ENCODE assay signal across 25 mouse cellular contexts in genomic region chr9:47601541-47601940, GRCm38 (mm10).
DNase-seq lines count a peak whose midpoint lies in the region; ATAC-seq lines count a peak whose summit lies in the region.
"Had no signal": no experiment of that assay in that cellular context is flagged by ENCODE, and none has a peak within 500 bp of the region (broad histone marks: within the 10 kb centered on the region; RNA-seq: fewer than 3 reads in every experiment).

No protein-coding gene starts in this region.

- H3K36me3 ChIP-seq in embryonic facial prominence, embryonic 14.5 days (ENCODE audit: control insufficient read depth, insufficient read depth, low read length) = no peaks in the 10 kb centered on the region
- H3K36me3 ChIP-seq: embryonic facial prominence, embryonic 15.5 days; forebrain, embryonic 12.5 days; G1E had no signal

- no peaks in the 10 kb centered on the region for H3K27me3 ChIP-seq in embryonic facial prominence, embryonic 14.5 days (replicated peaks; ENCODE audit: control insufficient read depth, insufficient read depth, low read length)
- H3K27me3 ChIP-seq: CH12.LX; forebrain, embryonic 12.5 days; Patski had no signal

- DNase-seq in adrenal gland, adult (ENCODE audit: inconsistent age in 2 of 2, low spot score in 1 of 2) = peak; percentile 29 to 84
- no peak for DNase-seq in adrenal gland, postnatal 10 days
- peak; percentile 19 for DNase-seq in adrenal gland, adult 8-10 months
- no peak for DNase-seq in adrenal gland, postnatal 14 days
- DNase-seq in heart, adult 11 months = peak; percentile 44
- DNase-seq in heart, adult 9 months (ENCODE audit: low spot score in 2 of 2) = no peak
- DNase-seq in embryonic facial prominence, embryonic 14.5 days (ENCODE audit: low spot score) = peak; percentile 39
- DNase-seq: adrenal gland, postnatal 25 days; B cell, adult 2 months; cerebellum, adult 11-12 months; cerebellum, adult 2 months; cerebellum, adult 9-10 months; cerebellum, postnatal 10 days; cerebellum, postnatal 25 days had no signal

- no peaks in the 10 kb centered on the region for H3K9me3 ChIP-seq in embryonic facial prominence, embryonic 14.5 days (ENCODE audit: control insufficient read depth, low read length)
- H3K9me3 ChIP-seq: embryonic facial prominence, embryonic 15.5 days; forebrain, embryonic 10.5 days; forebrain, embryonic 12.5 days had no signal

- no peak for ATAC-seq in embryonic facial prominence, embryonic 14.5 days (ENCODE audit: low read depth)
- ATAC-seq: activated CD4-positive, CD25-positive, alpha-beta regulatory T cell, adult 4 months; CD4-positive, CD25-positive, alpha-beta regulatory T cell, adult 4 months; forebrain, embryonic 14.5 days; forebrain, embryonic 16.5 days; Patski had no signal

- peaks cover 22% of the 10 kb centered on the region for H3K4me1 ChIP-seq in embryonic facial prominence, embryonic 14.5 days (ENCODE audit: control insufficient read depth, insufficient read depth, low read length)

- no peak overlapping the region; the same call in 1 of the 2 replicates for H3K4me2 ChIP-seq in embryonic facial prominence, embryonic 14.5 days (ENCODE audit: low read depth, low read length)
- H3K4me2 ChIP-seq: embryonic facial prominence, embryonic 15.5 days; forebrain, embryonic 12.5 days had no signal

- H3K9ac ChIP-seq in embryonic facial prominence, embryonic 14.5 days (ENCODE audit: low read depth, low read length) = no peak overlapping the region
- H3K9ac ChIP-seq: embryonic facial prominence, embryonic 15.5 days; forebrain, embryonic 12.5 days had no signal

- H3K4me3 ChIP-seq in embryonic facial prominence, embryonic 14.5 days (ENCODE audit: low read depth, low read length) = no peak overlapping the region
- H3K4me3 ChIP-seq: embryonic facial prominence, embryonic 15.5 days; erythroblast, embryonic 14.5 days; forebrain, embryonic 10.5 days; forebrain, embryonic 12.5 days had no signal

- no peak overlapping the region for H3K27ac ChIP-seq in embryonic facial prominence, embryonic 14.5 days (replicated peaks; ENCODE audit: low read depth, low read length)
- H3K27ac ChIP-seq: embryonic facial prominence, embryonic 15.5 days; forebrain, embryonic 10.5 days; forebrain, embryonic 12.5 days had no signal

- 54% methylated on average over 11 of the region's 11 CpGs for WGBS in embryonic facial prominence, embryonic 14.5 days

Comparison
In these comparisons a context has a peak if more than half of its experiments do, and no peak if none do; other contexts are left out.
1. DNase-seq: peak in adrenal gland, adult (2 of 2), adrenal gland, adult 8-10 months (single experiment), heart, adult 11 months (single experiment) and embryonic facial prominence, embryonic 14.5 days (single experiment); none in adrenal gland, postnatal 10 days (single experiment), adrenal gland, postnatal 14 days (single experiment) and heart, adult 9 months (0 of 2).